ENCODE assay signal across 16 mouse cellular contexts in the genomic region with DNA sequence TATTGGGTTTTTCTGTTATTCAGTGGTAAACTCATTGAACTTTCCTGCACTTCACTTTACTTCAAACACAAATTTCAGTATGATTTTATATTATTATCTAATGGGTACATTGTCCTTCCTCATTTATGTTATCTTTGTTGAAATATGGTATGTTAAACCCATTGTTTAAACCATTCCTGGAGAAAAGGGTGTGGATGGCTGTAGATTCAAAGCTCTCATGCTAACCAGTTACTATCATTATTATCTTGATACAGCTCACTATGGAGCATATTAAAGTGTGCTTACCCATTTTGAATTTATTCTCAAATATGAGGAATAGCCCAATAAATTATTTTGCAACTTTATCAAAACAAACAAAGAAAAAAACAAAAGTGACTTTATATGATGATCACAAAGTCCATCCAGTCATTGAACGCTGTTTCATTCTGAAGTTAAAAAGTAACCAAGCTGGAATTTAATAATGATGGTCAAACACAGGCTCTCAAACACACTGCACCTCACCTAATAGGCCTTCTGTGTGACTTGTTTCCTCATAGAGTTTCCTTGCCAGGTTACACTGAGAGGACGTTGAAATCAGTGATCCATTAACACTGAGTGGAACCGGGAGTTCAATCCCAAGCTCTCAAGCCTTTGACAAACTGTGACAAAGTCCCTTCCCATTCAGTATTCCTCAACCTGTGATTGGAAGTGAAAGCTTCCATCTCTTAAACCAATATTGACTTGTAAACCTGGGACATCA.
DNase-seq lines count a peak whose midpoint lies in the region; ATAC-seq and TF ChIP-seq lines count a peak whose summit lies in the region.
"Had no signal": no experiment of that assay in that cellular context is flagged by ENCODE, and none has a peak within 500 bp of the region (broad histone marks: within the 10 kb centered on the region; RNA-seq: fewer than 3 reads in every experiment).

No protein-coding gene starts in this region.

- DNase-seq in lung, embryonic 14.5 days: peak; percentile 20
- DNase-seq in lung, adult 2 months: no peak
- no peak for DNase-seq in heart, adult 2 months
- no peak for DNase-seq in lung, adult 18-20 months
- no peak for DNase-seq in cerebellum, adult 2 months
- DNase-seq: cerebellum, adult 9-11 months; gastrocnemius, postnatal 14 days; lung, postnatal 10 days; thymus, adult 2 months had no signal

- H3K4me2 ChIP-seq in lung, embryonic 14.5 days: no peak overlapping the region
- no peak overlapping the region for H3K4me2 ChIP-seq in kidney, embryonic 16.5 days (replicated peaks; ENCODE audit: low read depth, low read length)
- H3K4me2 ChIP-seq: embryonic facial prominence, embryonic 12.5 days; midbrain, embryonic 12.5 days had no signal

- H3K79me2 ChIP-seq in heart, adult 2 months (replicated peaks; ENCODE audit: control insufficient read depth, insufficient read depth, low read length): no peaks in the 10 kb centered on the region

- intact Hi-C loops in heart, adult 2 months (cut with DNase I): no loop called here

- no peak for TF ChIP-seq POLR2A in lung, adult 2 months (IDR thresholded peaks at IDR 0.05; ENCODE audit: borderline replicate concordance, extremely low read depth, low read depth, low read length)
- TF ChIP-seq POLR2A in small intestine, adult 2 months (IDR thresholded peaks at IDR 0.05; ENCODE audit: low read depth, low read length): no peak
- no peak for TF ChIP-seq POLR2A in heart, adult 2 months (IDR thresholded peaks at IDR 0.05; ENCODE audit: insufficient read depth, low read depth, low read length)
- TF ChIP-seq POLR2A in cerebellum, adult 2 months (IDR thresholded peaks at IDR 0.05; ENCODE audit: borderline replicate concordance, insufficient read depth, low read length): no peak

- no peak for TF ChIP-seq EP300 in heart, adult 2 months (IDR thresholded peaks at IDR 0.05; ENCODE audit: insufficient read depth, low read depth, low read length)

- 0 out of 2 replicates have a peak, but pooled peaks have one; percentile 47 for ATAC-seq in lung, embryonic 14.5 days (ENCODE audit: insufficient read depth)
- ATAC-seq in kidney, embryonic 16.5 days (ENCODE audit: low FRiP score, low TSS enrichment): 0 out of 2 replicates have a peak, but pooled peaks have one; percentile 63
- ATAC-seq: forebrain, embryonic 14.5 days; hindbrain, embryonic 16.5 days had no signal

- H3K9me3 ChIP-seq in lung, embryonic 14.5 days (ENCODE audit: low read depth, low read length): no peaks in the 10 kb centered on the region
- no peaks in the 10 kb centered on the region for H3K9me3 ChIP-seq in kidney, embryonic 16.5 days (ENCODE audit: low read length)
- H3K9me3 ChIP-seq: embryonic facial prominence, embryonic 12.5 days; midbrain, embryonic 12.5 days had no signal

- no peaks in the 10 kb centered on the region for H3K27me3 ChIP-seq in lung, embryonic 14.5 days (ENCODE audit: insufficient read depth, low read length)
- no peaks in the 10 kb centered on the region for H3K27me3 ChIP-seq in kidney, embryonic 16.5 days (ENCODE audit: insufficient read depth, low read length)
- no peaks in the 10 kb centered on the region for H3K27me3 ChIP-seq in small intestine, adult 2 months (ENCODE audit: control insufficient read depth, insufficient read depth, low read length)
- no peaks in the 10 kb centered on the region for H3K27me3 ChIP-seq in heart, adult 2 months (ENCODE audit: control insufficient read depth, insufficient read depth, low read length)
- H3K27me3 ChIP-seq in cerebellum, adult 2 months (ENCODE audit: control insufficient read depth, insufficient read depth, low read length): no peaks in the 10 kb centered on the region
- H3K27me3 ChIP-seq: embryonic facial prominence, embryonic 12.5 days; midbrain, embryonic 12.5 days had no signal

- H3K9ac ChIP-seq in lung, embryonic 14.5 days: no peak overlapping the region
- H3K9ac ChIP-seq in kidney, embryonic 16.5 days (replicated peaks; ENCODE audit: low read length): no peak overlapping the region
- H3K9ac ChIP-seq in heart, adult 2 months (ENCODE audit: low read depth, low read length): no peak overlapping the region
- H3K9ac ChIP-seq: embryonic facial prominence, embryonic 12.5 days; midbrain, embryonic 12.5 days had no signal

- TF ChIP-seq CTCF in lung, embryonic 14.5 days (IDR thresholded peaks at IDR 0.05; ENCODE audit: low read depth): no peak
- no peak for TF ChIP-seq CTCF in lung, adult 2 months (IDR thresholded peaks at IDR 0.05; ENCODE audit: insufficient read depth, low read length)
- no peak for TF ChIP-seq CTCF in small intestine, adult 2 months (IDR thresholded peaks at IDR 0.05; ENCODE audit: extremely low read depth, insufficient read length, insufficient replicate concordance, low read depth, low read length)
- TF ChIP-seq CTCF in heart, adult 2 months (IDR thresholded peaks at IDR 0.05): no peak
- TF ChIP-seq CTCF in cerebellum, adult 2 months (IDR thresholded peaks at IDR 0.05; ENCODE audit: borderline replicate concordance, insufficient read depth, low read depth, low read length): no peak

- 57% methylated on average over 3 of the region's 3 CpGs for WGBS in lung, embryonic 14.5 days
- whole genome bisulfite sequencing in lung, adult 2 months: 72% methylated on average over 3 of the region's 3 CpGs
- WGBS in kidney, embryonic 16.5 days: 65% methylated on average over 3 of the region's 3 CpGs
- WGBS in small intestine, adult 2 months: 27% methylated on average over 3 of the region's 3 CpGs
- 92% methylated on average over 3 of the region's 3 CpGs for WGBS in heart, adult 2 months
- 88% methylated on average over 3 of the region's 3 CpGs for WGBS in cerebellum, adult 2 months

- no peak overlapping the region for H3K4me3 ChIP-seq in lung, embryonic 14.5 days (ENCODE audit: low read depth, low read length)
- H3K4me3 ChIP-seq in lung, adult 2 months (replicated peaks; ENCODE audit: extremely low read depth, low read depth, low read length): no peak overlapping the region
- no peak overlapping the region for H3K4me3 ChIP-seq in kidney, embryonic 16.5 days (ENCODE audit: low read length)
- H3K4me3 ChIP-seq in small intestine, adult 2 months (ENCODE audit: low read depth, low read length): no peak overlapping the region
- H3K4me3 ChIP-seq in heart, adult 2 months: no peak overlapping the region
- no peak overlapping the region for H3K4me3 ChIP-seq in cerebellum, adult 2 months (replicated peaks; ENCODE audit: insufficient read depth, low read depth, low read length)
- H3K4me3 ChIP-seq: embryonic facial prominence, embryonic 12.5 days; erythroblast, embryonic 14.5 days; midbrain, embryonic 12.5 days had no signal

- H3K4me1 ChIP-seq in lung, embryonic 14.5 days (ENCODE audit: insufficient read depth): no peaks in the 10 kb centered on the region
- no peaks in the 10 kb centered on the region for H3K4me1 ChIP-seq in lung, adult 2 months (ENCODE audit: control insufficient read depth, insufficient read depth, low read length)
- H3K4me1 ChIP-seq in kidney, embryonic 16.5 days (ENCODE audit: insufficient read depth, low read length): no peaks in the 10 kb centered on the region
- H3K4me1 ChIP-seq in small intestine, adult 2 months (ENCODE audit: control insufficient read depth, insufficient read depth, insufficient read length, low read length): peaks cover 2% of the 10 kb centered on the region; the same call in 1 of the 2 replicates
- no peaks in the 10 kb centered on the region for H3K4me1 ChIP-seq in heart, adult 2 months (ENCODE audit: control insufficient read depth, insufficient read depth, low read length)
- H3K4me1 ChIP-seq in cerebellum, adult 2 months (ENCODE audit: control insufficient read depth, insufficient read depth, low read length): no peaks in the 10 kb centered on the region
- H3K4me1 ChIP-seq: embryonic facial prominence, embryonic 12.5 days; midbrain, embryonic 12.5 days had no signal

- no peak overlapping the region for H3K27ac ChIP-seq in lung, embryonic 14.5 days (ENCODE audit: low read depth)
- H3K27ac ChIP-seq in kidney, embryonic 16.5 days (ENCODE audit: low read length): no peak overlapping the region
- H3K27ac ChIP-seq in small intestine, adult 2 months (ENCODE audit: insufficient read depth, low read depth, low read length): peak overlapping the region; percentile 60; the same call in 1 of the 2 replicates
- H3K27ac ChIP-seq in heart, adult 2 months: no peak overlapping the region
- no peak overlapping the region for H3K27ac ChIP-seq in cerebellum, adult 2 months (ENCODE audit: insufficient read depth, low read length)
- H3K27ac ChIP-seq: embryonic facial prominence, embryonic 12.5 days; midbrain, embryonic 12.5 days had no signal

- no peaks in the 10 kb centered on the region for H3K36me3 ChIP-seq in lung, embryonic 14.5 days (ENCODE audit: insufficient read depth)
- H3K36me3 ChIP-seq in kidney, embryonic 16.5 days (ENCODE audit: insufficient read depth, low read length): no peaks in the 10 kb centered on the region
- H3K36me3 ChIP-seq in small intestine, adult 2 months (ENCODE audit: control insufficient read depth, insufficient read depth, low read length): no peaks in the 10 kb centered on the region
- H3K36me3 ChIP-seq in heart, adult 2 months (ENCODE audit: control insufficient read depth, insufficient read depth, low read length): no peaks in the 10 kb centered on the region
- H3K36me3 ChIP-seq: embryonic facial prominence, embryonic 12.5 days; midbrain, embryonic 12.5 days had no signal
